Mouse (Mus musculus) lung, embryonic 15.5 days (tissue): ENCODE results near the gene Ints11. TPM values are rescaled to one million over a fixed set of nuclear protein-coding genes. Genes with fewer than 3 reads are reported as not detected.

Experiments used
- ATAC-seq: fragments of 200-750 bp; cut with Nextera tagmentation; 2 replicates; pipeline ENCODE4 v1.8.0; 2017; ENCODE audit warnings: moderate number of reproducible peaks, borderline replicate concordance; ENCODE audit not compliant: low FRiP score, low TSS enrichment; ENCODE audit errors: extremely low read depth
- H3K27ac ChIP-seq: fragments of 300-500 bp; sonication (generic); 2 replicates; pipeline ENCODE4 v1.5.1; 2015; ENCODE audit warnings: moderate library complexity, mild to moderate bottlenecking, inconsistent platforms
- H3K27me3 ChIP-seq: fragments of 300-500 bp; sonication (generic); 2 replicates; pipeline ENCODE4 v1.6.1; 2015; ENCODE audit warnings: inconsistent platforms
- H3K36me3 ChIP-seq: fragments of 300-500 bp; sonication (generic); 2 replicates; pipeline ENCODE4 v1.6.1; 2015; ENCODE audit warnings: inconsistent platforms
- H3K4me1 ChIP-seq: fragments of 300-500 bp; sonication (generic); 2 replicates; pipeline ENCODE4 v1.6.1; 2015; ENCODE audit warnings: inconsistent platforms
- H3K4me2 ChIP-seq: fragments of 300-500 bp; sonication (generic); 2 replicates; pipeline ENCODE4 v1.6.1; 2015; ENCODE audit warnings: inconsistent platforms, mild to moderate bottlenecking, moderate library complexity
- H3K4me3 ChIP-seq: fragments of 300-500 bp; sonication (generic); 2 replicates; pipeline ENCODE4 v1.5.1; 2015; ENCODE audit warnings: mild to moderate bottlenecking, inconsistent platforms
- H3K9ac ChIP-seq: fragments of 300-500 bp; sonication (generic); 2 replicates; pipeline ENCODE4 v1.6.1; 2015; ENCODE audit warnings: inconsistent platforms
- H3K9me3 ChIP-seq: fragments of 300-500 bp; sonication (generic); 2 replicates; pipeline ENCODE4 v1.6.1; 2016; ENCODE audit warnings: inconsistent platforms
- WGBS: fragments of 180-500 bp; shearing (Covaris S2); methylation state at CpG from one replicate; pipeline ENCODE4 v1.1.7; 2015; 5-methylcytosine and 5-hydroxymethylcytosine counted together
- polyA plus RNA-seq: library from polyadenylated mRNA; unstranded; fragments of >200 nt; fragmentation: Nextera tagmentation; extraction: Ambion mirVana; gene quantifications from 2 replicates; pipeline ENCODE4 v1.2.1, GENCODE M21; 2015

Gene Ints11
- polyA plus RNA-seq, 1 experiment from 2014 or later: 77.7 TPM

- Histone ChIP-seq H3K27ac (peak overlapping the region; percentile 21; the same call in 1 of the 2 replicates), H3K27me3 (no peaks in the 10 kb centered on the region), H3K9me3 (no peaks in the 10 kb centered on the region), H3K4me1 (peaks cover 39% of the 10 kb centered on the region), H3K4me3 (0 out of 2 replicates have a peak overlapping the region, but pooled peaks have one; percentile 2), H3K9ac (no peak overlapping the region), H3K36me3 (peaks cover 27% of the 10 kb centered on the region), H3K4me2 (peak overlapping the region; percentile 88)
- ATAC-seq: no peak
- WGBS: 34% methylated on average over 6 of the region's 6 CpGs
Observed at GRCm38 (mm10) chr4:155895216-155895615, 25.9 kb downstream of the Ints11 start.

DNA sequence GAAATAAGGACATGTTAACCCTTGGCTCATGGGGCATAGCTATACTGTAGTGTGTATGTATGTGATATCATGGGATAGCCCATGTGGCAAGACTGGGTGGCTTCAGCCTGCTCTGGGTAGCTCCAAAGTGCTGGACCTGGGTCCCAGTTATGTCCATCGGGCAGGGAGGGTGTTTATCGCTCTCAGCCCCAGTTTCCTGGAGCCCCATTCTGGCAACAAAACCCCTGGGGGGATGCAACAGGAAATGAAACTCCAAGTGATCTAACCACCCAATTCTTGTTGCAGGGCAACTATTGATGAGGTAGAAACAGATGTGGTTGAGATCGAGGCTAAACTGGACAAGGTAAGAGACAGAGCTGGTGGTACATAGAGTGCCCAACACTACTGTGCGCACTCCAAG is 26.5 kb downstream of the Ints11 start:
- Histone ChIP-seq H3K27me3 (no peaks in the 10 kb centered on the region), H3K4me2 (no peak overlapping the region), H3K9ac (no peak overlapping the region), H3K36me3 (peaks cover 31% of the 10 kb centered on the region), H3K9me3 (no peaks in the 10 kb centered on the region), H3K4me1 (peaks cover 35% of the 10 kb centered on the region), H3K4me3 (no peak overlapping the region), H3K27ac (no peak overlapping the region)
- no peak for ATAC-seq
- 90% methylated on average over 4 of the region's 4 CpGs for WGBS

GRCm38 (mm10) chr4:155896461-155896860 is 27.1 kb downstream of the Ints11 start:
- Histone ChIP-seq H3K27me3 (no peaks in the 10 kb centered on the region), H3K9me3 (no peaks in the 10 kb centered on the region), H3K4me1 (peaks cover 37% of the 10 kb centered on the region), H3K4me2 (no peak overlapping the region), H3K36me3 (peaks cover 32% of the 10 kb centered on the region), H3K9ac (no peak overlapping the region), H3K4me3 (no peak overlapping the region), H3K27ac (no peak overlapping the region)
- WGBS: 97% methylated on average over 12 of the region's 12 CpGs
- ATAC-seq: no peak

GRCm38 (mm10) chr4:155898318-155898717 is 29.0 kb downstream of the Ints11 start:
- H3K9ac ChIP-seq: no peak overlapping the region
- peaks cover 29% of the 10 kb centered on the region for H3K4me1 ChIP-seq
- 100% methylated on average over 2 of the region's 2 CpGs for WGBS
- H3K9me3 ChIP-seq: no peaks in the 10 kb centered on the region
- ATAC-seq: no peak
- H3K27me3 ChIP-seq: no peaks in the 10 kb centered on the region
- peaks cover 44% of the 10 kb centered on the region for H3K36me3 ChIP-seq
- no peak overlapping the region for H3K4me3 ChIP-seq
- H3K27ac ChIP-seq: no peak overlapping the region
- H3K4me2 ChIP-seq: no peak overlapping the region

DNA sequence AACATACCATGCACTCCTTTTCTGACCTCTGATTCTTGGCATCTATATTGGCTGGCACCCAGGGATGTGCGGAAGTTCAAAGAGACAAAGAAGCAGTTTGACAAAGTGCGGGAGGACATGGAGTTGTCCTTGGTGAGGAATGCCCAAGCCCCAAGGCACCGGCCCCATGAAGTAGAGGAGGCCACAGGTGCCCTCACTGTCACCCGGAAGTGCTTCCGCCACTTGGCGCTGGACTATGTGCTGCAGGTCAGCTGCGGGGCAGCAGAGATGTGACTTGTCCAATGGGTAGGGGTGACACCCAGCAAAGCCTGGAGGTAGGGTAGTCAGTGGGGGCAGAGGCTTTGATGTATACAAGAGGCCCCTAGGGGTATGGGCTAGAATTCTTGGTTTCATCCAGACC is 30.0 kb downstream of the Ints11 start:
- Histone ChIP-seq H3K9me3 (no peaks in the 10 kb centered on the region), H3K27ac (no peak overlapping the region), H3K27me3 (no peaks in the 10 kb centered on the region), H3K9ac (no peak overlapping the region), H3K4me3 (no peak overlapping the region), H3K4me1 (peaks cover 19% of the 10 kb centered on the region), H3K4me2 (no peak overlapping the region), H3K36me3 (peaks cover 52% of the 10 kb centered on the region)
- ATAC-seq: no peak
- 89% methylated on average over 7 of the region's 7 CpGs for WGBS

DNA sequence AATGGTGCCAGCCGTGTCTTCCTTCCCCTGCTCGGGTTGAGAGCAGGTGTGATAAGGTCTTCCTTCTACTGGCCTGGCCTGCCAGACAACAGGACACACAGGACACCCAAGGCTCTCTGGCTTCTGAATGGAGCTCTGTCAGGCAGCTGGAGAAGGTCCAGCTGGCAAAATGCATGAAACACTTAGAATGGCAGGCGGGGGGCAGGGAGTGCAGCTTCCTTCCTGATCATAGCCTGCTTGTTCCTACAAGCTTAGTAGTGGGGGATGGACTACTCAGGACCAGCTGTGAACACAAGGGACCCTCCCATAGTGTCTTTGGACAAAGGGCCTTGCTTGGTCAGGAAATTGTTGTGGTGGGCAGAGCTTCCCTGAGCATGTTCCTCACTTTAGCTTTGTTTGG is 31.9 kb downstream of the Ints11 start:
- Histone ChIP-seq H3K4me2 (no peak overlapping the region), H3K4me3 (no peak overlapping the region), H3K36me3 (peaks cover 62% of the 10 kb centered on the region), H3K9me3 (no peaks in the 10 kb centered on the region), H3K9ac (no peak overlapping the region), H3K27ac (no peak overlapping the region; the same call in 1 of the 2 replicates), H3K27me3 (no peaks in the 10 kb centered on the region), H3K4me1 (0 out of 2 replicates have a peak, but pooled peaks cover 6% of the 10 kb centered on the region)
- WGBS: 38% methylated on average over 3 of the region's 3 CpGs
- peak; percentile 63 for ATAC-seq

- peaks cover 54% of the 10 kb centered on the region for H3K36me3 ChIP-seq
Observed at GRCm38 (mm10) chr4:155903246-155903645, 33.9 kb downstream of the Ints11 start.

GRCm38 (mm10) chr4:155904318-155905102 is 35.2 kb downstream of the Ints11 start:
- no peaks in the 10 kb centered on the region for H3K27me3 ChIP-seq
- 88% methylated on average over 13 of the region's 13 CpGs for WGBS
- ATAC-seq: no peak
- H3K9ac ChIP-seq: no peak overlapping the region
- 0 out of 2 replicates have a peak, but pooled peaks cover 6% of the 10 kb centered on the region for H3K4me1 ChIP-seq
- no peak overlapping the region for H3K27ac ChIP-seq
- H3K4me3 ChIP-seq: no peak overlapping the region
- no peak overlapping the region for H3K4me2 ChIP-seq
- H3K36me3 ChIP-seq: peaks cover 42% of the 10 kb centered on the region
- no peaks in the 10 kb centered on the region for H3K9me3 ChIP-seq

More at GRCm38 (mm10) chr4:155903246-155903645, 33.9 kb downstream of the Ints11 start:
- H3K4me1 ChIP-seq: 0 out of 2 replicates have a peak, but pooled peaks cover 6% of the 10 kb centered on the region
- H3K27me3 ChIP-seq: no peaks in the 10 kb centered on the region
- no peaks in the 10 kb centered on the region for H3K9me3 ChIP-seq
- H3K4me2 ChIP-seq: no peak overlapping the region
- WGBS: 91% methylated on average over 13 of the region's 13 CpGs
- H3K9ac ChIP-seq: no peak overlapping the region
- H3K4me3 ChIP-seq: no peak overlapping the region
- no peak for ATAC-seq
- H3K27ac ChIP-seq: no peak overlapping the region

DNA sequence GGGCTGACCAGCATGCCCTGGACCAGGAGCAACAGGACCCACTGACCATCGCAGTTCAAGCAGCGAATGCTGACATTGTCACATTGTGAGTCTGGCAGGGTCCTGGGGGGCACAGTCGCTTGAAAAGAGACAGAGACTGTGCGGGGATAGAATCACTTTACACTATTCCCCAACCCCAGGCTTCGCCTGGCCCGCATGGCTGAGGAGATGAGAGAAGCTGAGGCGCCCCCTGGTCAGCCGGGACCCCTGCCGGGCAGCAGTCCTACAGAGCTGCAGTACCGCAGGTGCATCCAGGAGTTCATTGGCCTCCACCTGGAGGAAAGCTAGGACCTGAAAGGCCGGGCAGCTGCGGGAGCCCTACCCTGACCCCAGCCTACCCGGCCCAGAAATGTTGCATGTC is 36.3 kb downstream of the Ints11 start:
- no peak overlapping the region for H3K9ac ChIP-seq
- no peak overlapping the region for H3K4me2 ChIP-seq
- peaks cover 34% of the 10 kb centered on the region for H3K36me3 ChIP-seq
- no peaks in the 10 kb centered on the region for H3K9me3 ChIP-seq
- H3K27me3 ChIP-seq: no peaks in the 10 kb centered on the region
- ATAC-seq: no peak
- 0 out of 2 replicates have a peak, but pooled peaks cover 6% of the 10 kb centered on the region for H3K4me1 ChIP-seq
- H3K4me3 ChIP-seq: no peak overlapping the region
- 87% methylated on average over 13 of the region's 13 CpGs for WGBS
- H3K27ac ChIP-seq: no peak overlapping the region

DNA sequence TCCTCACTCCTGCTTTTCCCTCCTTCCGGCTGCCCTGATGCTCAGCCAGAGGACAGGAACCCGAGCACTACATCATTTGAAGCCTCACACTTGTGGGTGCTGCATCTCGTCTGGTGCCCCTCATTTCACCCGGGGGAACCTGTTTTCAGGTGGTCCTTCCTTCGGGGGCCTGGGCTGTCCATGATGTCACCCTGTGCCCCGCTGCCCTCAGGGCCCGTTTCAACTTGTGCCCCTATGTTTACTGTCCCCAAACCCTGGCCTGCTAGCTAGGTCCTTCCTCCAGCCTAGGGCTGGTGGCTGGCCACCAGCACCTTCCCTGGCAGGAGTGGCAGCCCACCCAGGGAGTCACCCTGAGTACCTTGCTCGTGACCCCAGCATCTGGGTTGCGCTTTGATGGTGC is 36.8 kb downstream of the Ints11 start:
- no peaks in the 10 kb centered on the region for H3K27me3 ChIP-seq
- H3K9me3 ChIP-seq: no peaks in the 10 kb centered on the region
- ATAC-seq: no peak
- 0 out of 2 replicates have a peak, but pooled peaks cover 1% of the 10 kb centered on the region for H3K4me1 ChIP-seq
- H3K9ac ChIP-seq: no peak overlapping the region
- no peak overlapping the region for H3K4me3 ChIP-seq
- no peak overlapping the region for H3K27ac ChIP-seq
- peaks cover 31% of the 10 kb centered on the region for H3K36me3 ChIP-seq
- WGBS: 79% methylated on average over 9 of the region's 9 CpGs
- no peak overlapping the region for H3K4me2 ChIP-seq

DNA sequence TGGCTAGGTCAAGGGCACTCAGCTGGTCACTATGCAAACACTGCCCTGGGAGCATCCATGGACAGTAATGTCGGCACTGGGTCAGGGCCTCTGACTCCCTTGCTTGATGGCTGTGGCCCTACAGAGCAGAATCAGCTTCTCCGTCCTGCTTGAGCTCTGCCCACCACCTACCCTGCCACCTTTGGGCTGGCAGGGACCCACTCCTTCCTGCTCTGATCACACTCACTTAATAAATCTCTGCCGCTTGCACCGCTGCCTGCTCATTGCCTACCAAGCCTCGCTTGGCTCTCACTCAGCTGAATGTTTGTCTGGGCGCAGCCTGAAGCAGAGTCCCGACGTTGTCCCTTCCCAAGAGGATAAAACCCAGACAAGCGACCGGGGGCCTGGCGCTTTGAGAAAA is 37.7 kb downstream of the Ints11 start:
- Histone ChIP-seq H3K4me3 (no peak overlapping the region), H3K9ac (no peak overlapping the region), H3K4me1 (no peaks in the 10 kb centered on the region), H3K36me3 (peaks cover 28% of the 10 kb centered on the region), H3K27ac (no peak overlapping the region), H3K4me2 (no peak overlapping the region), H3K27me3 (no peaks in the 10 kb centered on the region), H3K9me3 (no peaks in the 10 kb centered on the region)
- 56% methylated on average over 11 of the region's 11 CpGs for WGBS
- no peak for ATAC-seq

DNA sequence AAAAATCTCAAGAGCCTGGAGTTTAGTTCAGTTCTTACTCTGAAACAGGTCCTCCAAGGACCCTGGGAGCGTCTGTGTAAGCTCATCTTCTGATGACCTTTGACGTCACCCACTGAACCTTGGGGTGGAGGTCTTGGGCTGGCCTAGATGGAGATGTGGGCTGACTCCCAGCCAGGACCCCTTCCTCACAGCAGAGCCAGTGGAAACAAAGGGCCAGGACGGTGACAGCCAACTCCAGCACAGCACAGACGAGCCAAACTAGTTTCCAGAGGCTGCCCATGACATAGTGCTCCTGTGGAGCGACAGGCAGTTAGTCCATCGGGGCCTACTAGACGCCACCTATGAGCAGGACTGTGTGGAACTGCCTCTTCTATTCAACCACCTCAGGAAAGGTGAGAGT is 38.9 kb downstream of the Ints11 start:
- no peak overlapping the region for H3K4me2 ChIP-seq

More for the DNA sequence above, 38.9 kb downstream of the Ints11 start:
- Histone ChIP-seq H3K9ac (no peak overlapping the region), H3K4me1 (no peaks in the 10 kb centered on the region), H3K27ac (no peak overlapping the region), H3K36me3 (peaks cover 19% of the 10 kb centered on the region), H3K9me3 (no peaks in the 10 kb centered on the region), H3K27me3 (no peaks in the 10 kb centered on the region), H3K4me3 (no peak overlapping the region)
- no peak for ATAC-seq
- WGBS: 65% methylated on average over 7 of the region's 7 CpGs
